Mouse (Mus musculus) CH12.LX (cell line): ENCODE results near the gene Dnajc8. TPM values are rescaled to one million over a fixed set of nuclear protein-coding genes. Genes with fewer than 3 reads are reported as not detected.

Source experiments
- DNase-seq: peaks from one replicate; pipeline ENCODE4 v3.0.0-alpha.2; 2013; ENCODE audit errors: extremely low read depth
- H3K27ac ChIP-seq: 2 replicates; pipeline ENCODE4 v1.5.1; 2012; ENCODE audit warnings: low read depth, mild to moderate bottlenecking, control low read depth, moderate library complexity; ENCODE audit not compliant: insufficient read depth
- H3K27me3 ChIP-seq: replicated peaks from 2 replicates; pipeline ENCODE3; 2012; ENCODE audit warnings: inconsistent platforms
- H3K36me3 ChIP-seq, 2 experiments: replicated peaks in 1 of 2; 2 replicates each; pipeline versions ENCODE3 to v1.6.1; 2012; ENCODE audit warnings: inconsistent platforms in 1 of 2, low read length in 1 of 2, mild to moderate bottlenecking in 1 of 2, mixed read lengths in 1 of 2, moderate library complexity in 1 of 2; ENCODE audit not compliant: control insufficient read depth in 1 of 2, insufficient read depth in 1 of 2
- H3K4me1 ChIP-seq, 2 experiments: 2 replicates each; pipeline ENCODE4 v1.6.1; 2012; ENCODE audit warnings: inconsistent platforms in 1 of 2, moderate library complexity in 1 of 2; ENCODE audit not compliant: insufficient read depth in 2 of 2, control insufficient read depth in 1 of 2
- H3K4me2 ChIP-seq: 2 replicates; pipeline ENCODE4 v1.6.1; 2012; ENCODE audit warnings: low read depth, mild to moderate bottlenecking, control low read depth; ENCODE audit not compliant: poor library complexity, insufficient read depth, severe bottlenecking
- H3K4me3 ChIP-seq, 3 experiments: fragments of 150-350 bp in 1 of 3; sonication (generic) in 1 of 3; replicated peaks in 1 of 3; 2 replicates each; pipeline versions ENCODE3 to v1.5.1; 2011 to 2012; ENCODE audit warnings: low read depth in 2 of 3, low read length in 2 of 3, mild to moderate bottlenecking in 2 of 3, moderate library complexity in 2 of 3, control low read depth in 1 of 3, improper control_type of control experiment in 1 of 3, inconsistent platforms in 1 of 3, mixed read lengths in 1 of 3; ENCODE audit not compliant: poor library complexity in 1 of 3
- H3K79me2 ChIP-seq: replicated peaks from 2 replicates; pipeline ENCODE4 v1.6.1; 2012; ENCODE audit warnings: mild to moderate bottlenecking, moderate library complexity; ENCODE audit not compliant: control insufficient read depth, poor library complexity, insufficient read depth, severe bottlenecking; ENCODE audit errors: extremely low read depth
- H3K9ac ChIP-seq: 2 replicates; pipeline ENCODE4 v1.6.1; 2012; ENCODE audit warnings: low read depth, mild to moderate bottlenecking, control low read depth, moderate library complexity; ENCODE audit not compliant: insufficient read depth
- H3K9me3 ChIP-seq: replicated peaks from 2 replicates; pipeline ENCODE3; 2012; ENCODE audit warnings: low read length, inconsistent platforms, mixed read lengths
- BHLHE40 ChIP-seq: IDR thresholded peaks from 2 replicates; pipeline ENCODE4 v1.6.1; 2011; ENCODE audit warnings: mild to moderate bottlenecking, low read depth, low read length, improper control_type of control experiment
- CHD1 ChIP-seq: IDR thresholded peaks from 2 replicates; pipeline ENCODE4 v1.6.1; 2012; ENCODE audit warnings: low read depth, low read length, improper control_type of control experiment, inconsistent platforms
- CTCF ChIP-seq, 2 experiments: IDR thresholded peaks in 1 of 2; conservative IDR thresholded peaks in 1 of 2; 2 replicates each; pipeline ENCODE4 v1.5.1; 2011 to 2012; ENCODE audit warnings: low read depth in 2 of 2, low read length in 2 of 2, improper control_type of control experiment in 1 of 2, inconsistent platforms in 1 of 2, mild to moderate bottlenecking in 1 of 2, moderate library complexity in 1 of 2
- ELF1 ChIP-seq: IDR thresholded peaks from 2 replicates; pipeline ENCODE4 v1.6.1; 2014; ENCODE audit warnings: low read depth, mild to moderate bottlenecking, inconsistent platforms, low read length, improper control_type of control experiment
- EP300 ChIP-seq: IDR thresholded peaks from 2 replicates; pipeline ENCODE4 v1.6.1; 2011; ENCODE audit warnings: low read length, improper control_type of control experiment
- GABPA ChIP-seq: IDR thresholded peaks from 2 replicates; pipeline ENCODE4 v1.6.1; 2012; ENCODE audit warnings: low read depth, low read length, improper control_type of control experiment, inconsistent platforms; ENCODE audit not compliant: insufficient replicate concordance
- KAT2A ChIP-seq: IDR thresholded peaks from 2 replicates; pipeline ENCODE4 v1.6.1; 2012; ENCODE audit warnings: low read length, improper control_type of control experiment, inconsistent platforms; ENCODE audit not compliant: insufficient replicate concordance
- MAZ ChIP-seq: IDR thresholded peaks from 2 replicates; pipeline ENCODE4 v1.6.1; 2012; ENCODE audit warnings: low read depth, mild to moderate bottlenecking, inconsistent platforms, low read length, improper control_type of control experiment, moderate library complexity
- MEF2A ChIP-seq: IDR thresholded peaks from 2 replicates; pipeline ENCODE4 v1.6.1; 2014; ENCODE audit warnings: low read depth, mild to moderate bottlenecking, inconsistent platforms, low read length, improper control_type of control experiment, borderline replicate concordance
- MXI1 ChIP-seq: IDR thresholded peaks from 2 replicates; pipeline ENCODE4 v1.6.1; 2011; ENCODE audit warnings: mild to moderate bottlenecking, low read depth, low read length, improper control_type of control experiment
- MYC ChIP-seq: IDR thresholded peaks from 2 replicates; pipeline ENCODE4 v1.6.1; 2011; ENCODE audit warnings: low read depth, mild to moderate bottlenecking, improper control_type of control experiment, low read length
- PAX5 ChIP-seq: IDR thresholded peaks from 2 replicates; pipeline ENCODE4 v1.6.1; 2012; ENCODE audit warnings: low read length, inconsistent platforms, mixed read lengths
- RAD21 ChIP-seq: IDR thresholded peaks from 2 replicates; pipeline ENCODE4 v1.6.1; 2011; ENCODE audit warnings: low read depth, mild to moderate bottlenecking, low read length, improper control_type of control experiment, moderate library complexity
- RCOR1 ChIP-seq: conservative IDR thresholded peaks from 2 replicates; pipeline ENCODE4 v1.6.1; 2012; ENCODE audit warnings: low read depth, mild to moderate bottlenecking, inconsistent platforms, low read length, improper control_type of control experiment
- SIN3A ChIP-seq: IDR thresholded peaks from 2 replicates; pipeline ENCODE4 v1.6.1; 2012; ENCODE audit warnings: low read length, improper control_type of control experiment, inconsistent platforms
- SMC3 ChIP-seq: IDR thresholded peaks from 2 replicates; pipeline ENCODE4 v1.6.1; 2011; ENCODE audit warnings: low read depth, low read length, improper control_type of control experiment
- TBP ChIP-seq: conservative IDR thresholded peaks from 2 replicates; pipeline ENCODE4 v1.6.1; 2011; ENCODE audit warnings: low read depth, low read length, improper control_type of control experiment
- UBTF ChIP-seq: IDR thresholded peaks from 2 replicates; pipeline ENCODE4 v1.6.1; 2012; ENCODE audit warnings: low read depth, mild to moderate bottlenecking, inconsistent platforms, low read length, improper control_type of control experiment, moderate library complexity
- ZNF384 ChIP-seq: IDR thresholded peaks from 2 replicates; pipeline ENCODE4 v1.6.1; 2012; ENCODE audit warnings: low read depth, low read length, improper control_type of control experiment, inconsistent platforms
- dilution Hi-C: fragments of 300-500 bp; cut with MboI; formaldehyde crosslinking; loops from 2 replicates; pipeline ENCODE4 v1.14.3; 2020; ENCODE audit warnings: low sequenced_read_pairs; ENCODE audit not compliant: extremely low pct_unique_long_range_greater_than_20kb, extremely low pct_ligation_motif_present
- in situ Hi-C: fragments of 300-500 bp; cut with MboI; formaldehyde crosslinking; loops from 3 replicates; pipeline ENCODE4 v1.14.3; 2019; ENCODE audit warnings: low sequenced_read_pairs, low pct_ligation_motif_present, low pct_unique_long_range_greater_than_20kb, mixed read lengths
- polyA plus RNA-seq: library from polyadenylated mRNA; unstranded; fragments of >175 nt; gene quantifications from 2 replicates; pipeline ENCODE4 v1.2.1, GENCODE M21; 2012; ENCODE audit warnings: low read depth; ENCODE audit not compliant: insufficient read length
- total RNA-seq, 2 experiments: library from RNA; depleted of rRNA; stranded (reverse); fragments of 300-350 nt in 1 of 2; fragments of >200 nt in 1 of 2; gene quantifications; 2 replicates each; pipeline ENCODE4 v1.2.3; 2012 to 2014

The Dnajc8 gene
- total and polyA plus RNA-seq, 3 experiments, result 117 to 319 (median 187) TPM

- TF ChIP-seq RAD21 (no peak), MYC (peak; percentile 77; the same call in 1 of the 2 replicates), RCOR1 (peak; percentile 78; the same call in 1 of the 2 replicates), ELF1 (peak; percentile 69), PAX5 (no peak), MXI1 (peak; percentile 83), UBTF (no peak), GABPA (no peak), EP300 (peak; percentile 36; the same call in 1 of the 2 replicates), KAT2A (no peak), MAZ (0 out of 2 replicates have a peak, but pooled peaks have one; percentile 22), TBP (peak; percentile 79)
These were observed 21.7 kb upstream of the Dnajc8 start (continued) for GRCm38 (mm10) chr4:132513395-132514273.

GRCm38 (mm10) chr4:132514555-132515135, 20.7 kb upstream of the Dnajc8 start:
- in situ Hi-C loops (loop anchor here (5.0 to 25.0 kb wide), 3 partner anchors 102 to 427 kb away; partner anchors contain the start of genes Epb41 and Rab42), dilution Hi-C loops (no loop called here)
- H3K79me2 ChIP-seq, result peaks cover 5% of the 10 kb centered on the region
- peak overlapping the region; percentile 95 for H3K27ac ChIP-seq
- H3K4me2 ChIP-seq, result peak overlapping the region; percentile 84
- H3K9me3 ChIP-seq, result no peaks in the 10 kb centered on the region
- H3K36me3 ChIP-seq, result no peaks in the 10 kb centered on the region
- H3K9ac ChIP-seq, result peak overlapping the region; percentile 99
- DNase-seq, result peak; percentile 88
- H3K4me3 ChIP-seq, result peak overlapping the region; percentile 52 to 64 (median 63)
- TF ChIP-seq RAD21 (peak; percentile 70), BHLHE40 (no peak), SIN3A (0 out of 2 replicates have a peak, but pooled peaks have one; percentile 4), RCOR1 (no peak), MEF2A (peak; percentile 11; the same call in 1 of the 2 replicates), ZNF384 (0 out of 2 replicates have a peak, but pooled peaks have one; percentile 2), KAT2A (no peak), SMC3 (peak; percentile 61), EP300 (no peak), CHD1 (peak; percentile 95; the same call in 1 of the 2 replicates), CTCF (conservative IDR thresholded peaks at IDR 0.05 in 1 of 2, IDR thresholded peaks at IDR 0.05 in 1 of 2; ENCODE audit: low read depth in 2 of 2, low read length in 2 of 2) (peak; percentile 69 to 74), GABPA (no peak)
- H3K27me3 ChIP-seq, result no peaks in the 10 kb centered on the region
- peaks cover 3 to 33% of the 10 kb centered on the region in 2 experiments for H3K4me1 ChIP-seq
